Mouse (Mus musculus) CH12.LX (cell line): ENCODE measurements around the gene Tmem52. TPM values are rescaled to one million over a fixed set of nuclear protein-coding genes. Genes with fewer than 3 reads are reported as not detected.

Experiments used
- DNase-seq: peaks from one replicate; pipeline ENCODE4 v3.0.0-alpha.2; 2013; ENCODE audit errors: extremely low read depth
- H3K27ac ChIP-seq: 2 replicates; pipeline ENCODE4 v1.5.1; 2012; ENCODE audit warnings: low read depth, mild to moderate bottlenecking, control low read depth, moderate library complexity; ENCODE audit not compliant: insufficient read depth
- H3K27me3 ChIP-seq: replicated peaks from 2 replicates; pipeline ENCODE3; 2012; ENCODE audit warnings: inconsistent platforms
- H3K36me3 ChIP-seq, 2 experiments: replicated peaks in 1 of 2; 2 replicates each; pipeline versions ENCODE3 to v1.6.1; 2012; ENCODE audit warnings: inconsistent platforms in 1 of 2, low read length in 1 of 2, mild to moderate bottlenecking in 1 of 2, mixed read lengths in 1 of 2, moderate library complexity in 1 of 2; ENCODE audit not compliant: control insufficient read depth in 1 of 2, insufficient read depth in 1 of 2
- H3K4me1 ChIP-seq, 2 experiments: 2 replicates each; pipeline ENCODE4 v1.6.1; 2012; ENCODE audit warnings: inconsistent platforms in 1 of 2, moderate library complexity in 1 of 2; ENCODE audit not compliant: insufficient read depth in 2 of 2, control insufficient read depth in 1 of 2
- H3K4me2 ChIP-seq: 2 replicates; pipeline ENCODE4 v1.6.1; 2012; ENCODE audit warnings: low read depth, mild to moderate bottlenecking, control low read depth; ENCODE audit not compliant: poor library complexity, insufficient read depth, severe bottlenecking
- H3K4me3 ChIP-seq, 3 experiments: fragments of 150-350 bp in 1 of 3; sonication (generic) in 1 of 3; replicated peaks in 1 of 3; 2 replicates each; pipeline versions ENCODE3 to v1.5.1; 2011 to 2012; ENCODE audit warnings: low read depth in 2 of 3, low read length in 2 of 3, mild to moderate bottlenecking in 2 of 3, moderate library complexity in 2 of 3, control low read depth in 1 of 3, improper control_type of control experiment in 1 of 3, inconsistent platforms in 1 of 3, mixed read lengths in 1 of 3; ENCODE audit not compliant: poor library complexity in 1 of 3
- H3K79me2 ChIP-seq: replicated peaks from 2 replicates; pipeline ENCODE4 v1.6.1; 2012; ENCODE audit warnings: mild to moderate bottlenecking, moderate library complexity; ENCODE audit not compliant: control insufficient read depth, poor library complexity, insufficient read depth, severe bottlenecking; ENCODE audit errors: extremely low read depth
- H3K9ac ChIP-seq: 2 replicates; pipeline ENCODE4 v1.6.1; 2012; ENCODE audit warnings: low read depth, mild to moderate bottlenecking, control low read depth, moderate library complexity; ENCODE audit not compliant: insufficient read depth
- H3K9me3 ChIP-seq: replicated peaks from 2 replicates; pipeline ENCODE3; 2012; ENCODE audit warnings: low read length, inconsistent platforms, mixed read lengths
- BHLHE40 ChIP-seq: IDR thresholded peaks from 2 replicates; pipeline ENCODE4 v1.6.1; 2011; ENCODE audit warnings: mild to moderate bottlenecking, low read depth, low read length, improper control_type of control experiment
- CHD2 ChIP-seq: IDR thresholded peaks from 2 replicates; pipeline ENCODE4 v1.6.1; 2011; ENCODE audit warnings: low read length, improper control_type of control experiment
- E2F4 ChIP-seq: IDR thresholded peaks from 2 replicates; pipeline ENCODE4 v1.6.1; 2011; ENCODE audit warnings: low read depth, low read length, improper control_type of control experiment; ENCODE audit not compliant: insufficient replicate concordance
- ELF1 ChIP-seq: IDR thresholded peaks from 2 replicates; pipeline ENCODE4 v1.6.1; 2014; ENCODE audit warnings: low read depth, mild to moderate bottlenecking, inconsistent platforms, low read length, improper control_type of control experiment
- EP300 ChIP-seq: IDR thresholded peaks from 2 replicates; pipeline ENCODE4 v1.6.1; 2011; ENCODE audit warnings: low read length, improper control_type of control experiment
- ETS1 ChIP-seq: conservative IDR thresholded peaks from 2 replicates; pipeline ENCODE4 v1.6.1; 2012; ENCODE audit warnings: low read depth, mild to moderate bottlenecking, inconsistent platforms, low read length, improper control_type of control experiment, moderate library complexity
- GABPA ChIP-seq: IDR thresholded peaks from 2 replicates; pipeline ENCODE4 v1.6.1; 2012; ENCODE audit warnings: low read depth, low read length, improper control_type of control experiment, inconsistent platforms; ENCODE audit not compliant: insufficient replicate concordance
- HCFC1 ChIP-seq: IDR thresholded peaks from 2 replicates; pipeline ENCODE4 v1.6.1; 2012; ENCODE audit warnings: low read depth, mild to moderate bottlenecking, inconsistent platforms, low read length, improper control_type of control experiment
- KAT2A ChIP-seq: IDR thresholded peaks from 2 replicates; pipeline ENCODE4 v1.6.1; 2012; ENCODE audit warnings: low read length, improper control_type of control experiment, inconsistent platforms; ENCODE audit not compliant: insufficient replicate concordance
- MAFK ChIP-seq: IDR thresholded peaks from 2 replicates; pipeline ENCODE4 v1.6.1; 2011; ENCODE audit warnings: low read length, improper control_type of control experiment; ENCODE audit not compliant: insufficient replicate concordance
- MAX ChIP-seq: IDR thresholded peaks from 2 replicates; pipeline ENCODE4 v1.6.1; 2011; ENCODE audit warnings: low read length, improper control_type of control experiment
- MEF2A ChIP-seq: IDR thresholded peaks from 2 replicates; pipeline ENCODE4 v1.6.1; 2014; ENCODE audit warnings: low read depth, mild to moderate bottlenecking, inconsistent platforms, low read length, improper control_type of control experiment, borderline replicate concordance
- MYC ChIP-seq: IDR thresholded peaks from 2 replicates; pipeline ENCODE4 v1.6.1; 2011; ENCODE audit warnings: low read depth, mild to moderate bottlenecking, improper control_type of control experiment, low read length
- NRF1 ChIP-seq: IDR thresholded peaks from 2 replicates; pipeline ENCODE4 v1.6.1; 2014; ENCODE audit warnings: low read depth, mild to moderate bottlenecking, inconsistent platforms, low read length, improper control_type of control experiment, moderate library complexity
- POLR2A ChIP-seq: IDR thresholded peaks from 2 replicates; pipeline ENCODE4 v1.6.1; 2011; ENCODE audit warnings: low read depth, mild to moderate bottlenecking, improper control_type of control experiment, low read length
- POLR2AphosphoS2 ChIP-seq: IDR thresholded peaks from 2 replicates; pipeline ENCODE4 v1.6.1; 2011; ENCODE audit warnings: low read depth, low read length, improper control_type of control experiment
- RCOR1 ChIP-seq: conservative IDR thresholded peaks from 2 replicates; pipeline ENCODE4 v1.6.1; 2012; ENCODE audit warnings: low read depth, mild to moderate bottlenecking, inconsistent platforms, low read length, improper control_type of control experiment
- SIN3A ChIP-seq: IDR thresholded peaks from 2 replicates; pipeline ENCODE4 v1.6.1; 2012; ENCODE audit warnings: low read length, improper control_type of control experiment, inconsistent platforms
- SMC3 ChIP-seq: IDR thresholded peaks from 2 replicates; pipeline ENCODE4 v1.6.1; 2011; ENCODE audit warnings: low read depth, low read length, improper control_type of control experiment
- TBP ChIP-seq: conservative IDR thresholded peaks from 2 replicates; pipeline ENCODE4 v1.6.1; 2011; ENCODE audit warnings: low read depth, low read length, improper control_type of control experiment
- TCF12 ChIP-seq: IDR thresholded peaks from 2 replicates; pipeline ENCODE4 v1.6.1; 2014; ENCODE audit warnings: low read depth, mild to moderate bottlenecking, inconsistent platforms, low read length, improper control_type of control experiment
- UBTF ChIP-seq: IDR thresholded peaks from 2 replicates; pipeline ENCODE4 v1.6.1; 2012; ENCODE audit warnings: low read depth, mild to moderate bottlenecking, inconsistent platforms, low read length, improper control_type of control experiment, moderate library complexity
- USF1 ChIP-seq: IDR thresholded peaks from 2 replicates; pipeline ENCODE4 v1.6.1; 2014; ENCODE audit warnings: low read depth, mild to moderate bottlenecking, inconsistent platforms, low read length, improper control_type of control experiment
- ZC3H11A ChIP-seq: IDR thresholded peaks from 2 replicates; pipeline ENCODE4 v1.6.1; 2012; ENCODE audit warnings: low read depth, mild to moderate bottlenecking, inconsistent platforms, low read length, improper control_type of control experiment
- ZKSCAN1 ChIP-seq: IDR thresholded peaks from 2 replicates; pipeline ENCODE4 v1.6.1; 2012; ENCODE audit warnings: low read depth, inconsistent platforms, low read length, improper control_type of control experiment, borderline replicate concordance
- ZMIZ1 ChIP-seq: IDR thresholded peaks from 2 replicates; pipeline ENCODE4 v1.6.1; 2012; ENCODE audit warnings: low read depth, mild to moderate bottlenecking, inconsistent platforms, low read length, improper control_type of control experiment
- dilution Hi-C: fragments of 300-500 bp; cut with MboI; formaldehyde crosslinking; loops from 2 replicates; pipeline ENCODE4 v1.14.3; 2020; ENCODE audit warnings: low sequenced_read_pairs; ENCODE audit not compliant: extremely low pct_unique_long_range_greater_than_20kb, extremely low pct_ligation_motif_present
- in situ Hi-C: fragments of 300-500 bp; cut with MboI; formaldehyde crosslinking; loops from 3 replicates; pipeline ENCODE4 v1.14.3; 2019; ENCODE audit warnings: low sequenced_read_pairs, low pct_ligation_motif_present, low pct_unique_long_range_greater_than_20kb, mixed read lengths
- polyA plus RNA-seq: library from polyadenylated mRNA; unstranded; fragments of >175 nt; gene quantifications from 2 replicates; pipeline ENCODE4 v1.2.1, GENCODE M21; 2012; ENCODE audit warnings: low read depth; ENCODE audit not compliant: insufficient read length
- total RNA-seq, 2 experiments: library from RNA; depleted of rRNA; stranded (reverse); fragments of 300-350 nt in 1 of 2; fragments of >200 nt in 1 of 2; gene quantifications; 2 replicates each; pipeline ENCODE4 v1.2.3; 2012 to 2014

The Tmem52 gene
- total and polyA plus RNA-seq, 3 experiments, result 0.34 to 0.59 TPM; not detected in 1

- TF ChIP-seq TCF12 (peak; percentile 85), UBTF (0 out of 2 replicates have a peak, but pooled peaks have one; percentile 42), HCFC1 (0 out of 2 replicates have a peak, but pooled peaks have one; percentile 19), BHLHE40 (peak; percentile 56), MAX (peak; percentile 80), ZMIZ1 (no peak), USF1 (no peak), TBP (0 out of 2 replicates have a peak, but pooled peaks have one; percentile 33), E2F4 (no peak), MYC (peak; percentile 77), MAFK (no peak), RCOR1 (0 out of 2 replicates have a peak, but pooled peaks have one; percentile 32), ZKSCAN1 (no peak), KAT2A (0 out of 2 replicates have a peak, but pooled peaks have one; percentile 46), NRF1 (peak; percentile 21; the same call in 1 of the 2 replicates), ZC3H11A (no peak), ELF1 (no peak), GABPA (no peak), POLR2A (0 out of 2 replicates have a peak, but pooled peaks have one; percentile 18), POLR2AphosphoS2 (no peak), SIN3A (peak; percentile 63; the same call in 1 of the 2 replicates)
These were observed 42.6 kb upstream of the Tmem52 start (continued) for GRCm38 (mm10) chr4:155426272-155426671.

DNA sequence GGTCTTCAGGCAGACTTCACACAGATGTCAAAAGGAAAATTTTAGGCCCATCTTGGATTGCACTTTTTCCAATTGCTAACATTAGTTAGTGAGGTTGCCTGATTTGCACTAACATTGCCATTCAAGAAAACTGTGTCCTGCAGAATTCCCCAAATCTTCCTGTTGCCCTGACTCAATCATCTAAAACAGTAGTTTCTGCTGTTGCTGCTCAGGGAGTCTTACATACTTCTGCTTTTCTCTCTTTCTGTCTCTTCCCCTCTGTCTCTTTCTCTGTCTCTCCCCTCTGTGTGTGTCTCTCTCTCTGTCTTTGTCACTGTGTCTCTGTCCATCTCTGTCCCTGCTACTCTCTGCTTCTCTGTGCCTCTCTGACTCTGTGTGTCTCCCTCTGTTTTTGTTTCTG lies 40.5 kb upstream of the Tmem52 start:
- dilution Hi-C loops, result no loop called here
- DNase-seq, result no peak

More for the DNA sequence above, 40.5 kb upstream of the Tmem52 start:
- TF ChIP-seq SMC3 (no peak), ETS1 (no peak), NRF1 (no peak), HCFC1 (no peak), MYC (no peak), EP300 (peak; percentile 56), KAT2A (no peak), CHD2 (no peak), MEF2A (peak; percentile 51; the same call in 1 of the 2 replicates)
- TF ChIP-seq, all 38 proteins: peak for 2
- Histone ChIP-seq H3K4me2 (no peak overlapping the region), H3K9ac (peak overlapping the region; percentile 10; the same call in 1 of the 2 replicates), H3K79me2 (no peaks in the 10 kb centered on the region), H3K36me3 (peaks cover 5 to 28% of the 10 kb centered on the region in 2 experiments), H3K4me3 (no peak overlapping the region), H3K27me3 (no peaks in the 10 kb centered on the region), H3K9me3 (peaks cover 5% of the 10 kb centered on the region), H3K27ac (peak overlapping the region; percentile 67), H3K4me1 (peaks cover 31 to 63% of the 10 kb centered on the region in 2 experiments)
- in situ Hi-C loops, result loop anchor here (5.0 kb wide), 1 partner anchor 34 kb away; no protein-coding TSS in a partner anchor
